Mouse (Mus musculus) heart, adult 2 months (tissue): ENCODE measurements around the gene Sema5b.

Experiments
- CTCF ChIP-seq: fragments of 200-600 bp; IDR thresholded peaks from 2 replicates; pipeline ENCODE4 v1.8.1; 2022; ENCODE audit warnings: antibody characterized with exemption, mild to moderate bottlenecking, moderate library complexity
- EP300 ChIP-seq: fragments of 200-500 bp; IDR thresholded peaks from 2 replicates; pipeline ENCODE4 v1.6.1; 2011; ENCODE audit warnings: low read depth, low read length, control low read depth; ENCODE audit not compliant: insufficient read depth
- POLR2A ChIP-seq: fragments of 200-500 bp; IDR thresholded peaks from 2 replicates; pipeline ENCODE4 v1.6.1; 2011; ENCODE audit warnings: mild to moderate bottlenecking, low read depth, low read length, control low read depth; ENCODE audit not compliant: insufficient read depth

DNA sequence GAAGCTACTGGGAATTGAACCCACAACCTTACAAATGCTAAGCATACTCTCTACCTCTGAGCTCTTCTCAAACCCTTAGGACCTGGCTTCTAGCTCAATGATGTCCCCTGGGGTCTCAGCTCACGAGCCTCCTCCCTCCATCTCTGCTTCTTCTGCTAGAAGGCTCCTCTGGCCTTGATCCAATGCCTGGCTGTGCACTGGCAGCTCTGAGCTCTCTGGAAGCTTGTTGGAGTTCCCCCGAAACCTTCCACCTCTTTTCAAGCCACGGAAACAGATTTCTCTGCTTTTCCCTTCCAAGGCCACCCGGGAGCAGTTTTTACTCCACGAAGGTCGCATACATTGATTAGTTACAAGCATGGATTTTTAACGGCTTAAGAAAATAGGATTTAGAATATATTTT, 145.5 kb downstream of the Sema5b start:
- no peak for TF ChIP-seq POLR2A
- no peak for TF ChIP-seq CTCF
- TF ChIP-seq EP300, result no peak
